Mouse (Mus musculus): ENCODE measurements at regions not wholly inside any gene's neighbourhood (a gene's known extent, or its start where the extent isn't known, plus 50 kb on each side); places are given as distances from the start of the nearest gene placed in this dataset.

- TF ChIP-seq CTCF (IDR thresholded peaks at IDR 0.05; ENCODE audit: control insufficient read depth, insufficient read depth, low read length) (no peak), POLR2A (IDR thresholded peaks at IDR 0.05; ENCODE audit: borderline replicate concordance, control insufficient read depth, low read depth, low read length) (no peak)
These were observed 198.2 kb downstream of the Mex3b start for GRCm38 (mm10) chr7:83065341-83065740.

All from bone marrow, adult 2 months (tissue).